Mouse (Mus musculus) left cerebral cortex, adult 18-20 months (tissue): Measurements from ENCODE around the gene Ubap2l. TPM values are rescaled to one million over a fixed set of nuclear protein-coding genes. Genes with fewer than 3 reads are reported as not detected.

Experiments
- DNase-seq, 2 experiments: peaks; one replicate each; pipeline ENCODE4 v3.0.0; 2021 to 2022; ENCODE audit warnings: low spot score in 2 of 2, mixed read lengths in 1 of 2
- total RNA-seq, 2 experiments: library from RNA; stranded (reverse); gene quantifications; 2 replicates each; pipeline ENCODE4 v1.2.3; 2021

The Ubap2l gene
- total RNA-seq, 2 experiments from 2014 or later = 163 to 176 TPM

GRCm38 (mm10) chr3:90069688-90070087 is 17.3 kb upstream of the Ubap2l start:
- DNase-seq = no peak

GRCm38 (mm10) chr3:90067851-90068250 is 15.4 kb upstream of the Ubap2l start:
- no peak for DNase-seq

DNA sequence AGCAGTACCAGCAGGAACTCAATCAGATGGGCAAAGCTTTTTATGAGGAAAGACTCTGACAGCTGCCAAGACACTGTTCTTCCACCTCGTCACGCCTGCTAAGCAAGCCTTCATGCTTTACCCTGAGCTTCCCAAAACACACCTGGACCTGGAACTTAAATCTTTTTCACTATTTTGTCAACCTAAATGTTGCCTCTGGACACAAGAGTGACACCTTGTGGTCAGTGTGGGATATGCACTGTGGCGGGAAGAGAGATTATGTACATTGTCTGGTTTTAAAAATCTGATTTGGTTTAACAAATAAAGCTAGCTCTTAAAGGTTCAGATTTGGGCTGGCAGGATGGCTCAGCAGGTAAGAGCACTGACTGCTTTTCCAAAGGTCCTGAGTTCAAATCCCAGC is 13.1 kb upstream of the Ubap2l start:
- DNase-seq = peak; percentile 42 to 62

GRCm38 (mm10) chr3:90064383-90064782 is 12.0 kb upstream of the Ubap2l start:
- no peak for DNase-seq

DNA sequence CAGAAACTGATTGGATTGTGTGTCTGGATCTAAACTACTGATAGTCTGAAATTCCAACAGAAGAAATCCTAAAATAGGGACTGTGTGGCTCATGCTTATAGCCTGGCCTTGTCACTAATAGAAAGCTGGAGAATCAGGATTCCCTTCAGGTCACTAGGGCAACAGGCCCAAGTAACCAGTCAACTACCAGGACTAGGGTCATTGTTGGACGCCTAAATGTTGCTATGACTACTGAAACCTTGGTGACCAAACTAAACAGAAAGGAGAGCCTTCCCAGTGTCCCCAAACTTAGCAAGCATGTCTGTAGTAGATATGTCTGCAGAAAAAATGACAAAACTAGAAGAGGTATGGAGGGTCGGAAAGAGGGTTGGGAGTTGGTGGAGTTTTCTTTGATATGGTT is 10.1 kb upstream of the Ubap2l start:
- DNase-seq = no peak

DNA sequence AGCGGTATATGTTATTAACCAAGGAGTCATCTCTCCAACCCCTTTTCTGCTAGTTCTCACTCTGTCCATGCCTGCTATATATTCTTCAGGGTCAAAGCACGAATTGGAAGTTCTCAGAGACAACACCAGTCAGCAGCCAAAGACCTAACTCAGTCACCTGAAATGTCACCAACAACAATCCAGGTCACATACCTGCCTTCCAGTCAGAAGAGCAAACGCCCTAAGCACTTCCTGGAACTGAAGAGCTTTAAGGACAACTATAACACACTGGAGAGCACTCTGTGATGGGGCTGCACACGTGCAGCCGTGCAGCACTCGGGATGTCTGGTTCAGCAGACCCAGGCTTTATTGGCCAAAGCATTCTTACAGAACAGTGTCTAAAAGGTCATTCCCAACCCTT is 9.1 kb upstream of the Ubap2l start:
- DNase-seq = no peak

DNA sequence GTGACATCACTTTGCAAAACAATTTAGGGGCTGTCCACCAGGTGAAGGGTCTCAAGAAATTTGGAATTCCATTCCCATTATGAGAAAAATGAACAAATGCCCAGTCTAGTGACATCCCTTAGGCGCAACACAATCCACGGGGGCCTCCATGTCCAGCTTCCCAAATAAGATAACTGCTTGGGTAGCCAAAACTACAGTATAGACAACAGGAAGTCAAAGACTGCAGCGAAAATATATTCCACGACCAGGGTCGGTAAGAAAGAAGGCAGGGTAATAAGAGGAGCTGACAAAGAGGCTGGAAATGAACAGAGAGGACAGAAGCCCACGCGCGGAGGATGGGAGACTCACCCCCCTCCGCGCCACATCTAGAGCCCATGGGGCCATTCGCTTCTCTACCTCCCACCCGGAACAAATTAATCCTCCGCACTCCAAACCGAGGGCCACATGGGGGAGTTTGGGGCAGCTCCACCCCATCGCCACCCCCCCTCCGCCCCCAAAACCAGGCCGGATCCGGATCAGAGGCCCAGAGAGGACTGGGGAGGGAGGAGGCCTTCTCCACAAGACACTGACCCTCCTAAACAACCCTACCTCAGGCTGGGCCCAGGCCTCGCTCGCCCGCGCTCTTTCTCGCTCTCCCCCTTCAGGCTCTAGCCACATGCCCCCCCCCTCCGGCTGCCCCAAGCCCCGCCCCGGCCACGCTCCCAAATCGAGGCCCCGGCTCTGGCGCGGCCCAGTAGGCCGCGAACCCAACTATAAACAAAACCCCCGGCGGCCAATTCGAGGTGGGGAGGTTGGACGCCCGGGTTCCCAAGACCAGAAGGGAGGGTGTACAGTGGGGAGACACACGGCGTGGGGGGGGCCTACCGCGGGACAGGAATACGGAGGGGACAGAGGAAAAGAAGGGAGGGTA is 732 bp downstream of the Ubap2l start, which contains the start of gene 4933434E20Rik:
4933434E20Rik (plus strand) TSS at position 196 of the 910 bp plus-strand sequence.
- DNase-seq = peak; percentile 39 to 54

DNA sequence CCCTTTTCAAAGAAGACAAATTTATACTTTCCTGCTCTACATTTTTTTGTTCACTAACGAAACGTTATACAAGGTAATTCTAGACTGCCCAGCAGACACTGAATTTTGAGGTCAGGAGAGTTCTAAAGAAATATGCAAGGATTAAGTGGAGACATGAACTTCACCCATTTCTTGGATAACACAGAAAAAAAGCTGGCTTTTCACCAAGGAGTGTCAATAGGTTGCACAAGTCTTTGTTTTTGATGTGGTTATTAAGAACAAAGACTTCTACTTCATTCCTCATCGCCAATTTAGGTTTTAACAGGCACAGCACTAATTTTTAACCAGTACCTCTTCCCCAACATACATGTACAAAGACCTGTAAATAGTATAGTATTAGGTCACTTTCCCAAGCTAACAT is 2.7 kb downstream of the Ubap2l start:
- DNase-seq = no peak

DNA sequence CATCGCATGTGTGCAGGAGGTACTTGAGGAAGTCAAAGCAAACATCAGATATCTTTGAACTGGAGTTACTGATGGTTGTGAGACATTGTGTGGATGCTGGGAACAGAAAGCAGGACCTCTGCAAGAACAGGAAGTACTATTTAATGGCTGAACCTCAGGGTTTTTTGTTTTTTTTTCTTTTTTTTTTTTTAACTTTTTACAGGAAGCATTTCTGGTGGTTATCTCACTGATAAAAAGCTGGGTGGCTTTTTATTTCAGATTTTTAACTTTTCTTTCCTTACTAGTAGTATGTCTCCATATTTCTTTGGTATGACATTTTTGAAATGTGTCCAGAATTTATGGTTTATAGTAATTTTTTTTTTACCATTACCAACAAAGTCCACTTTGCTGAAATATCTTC is 16.2 kb downstream of the Ubap2l start:
- DNase-seq = no peak

- no peak for DNase-seq
Observed at GRCm38 (mm10) chr3:90034653-90035052, 17.8 kb downstream of the Ubap2l start.

DNA sequence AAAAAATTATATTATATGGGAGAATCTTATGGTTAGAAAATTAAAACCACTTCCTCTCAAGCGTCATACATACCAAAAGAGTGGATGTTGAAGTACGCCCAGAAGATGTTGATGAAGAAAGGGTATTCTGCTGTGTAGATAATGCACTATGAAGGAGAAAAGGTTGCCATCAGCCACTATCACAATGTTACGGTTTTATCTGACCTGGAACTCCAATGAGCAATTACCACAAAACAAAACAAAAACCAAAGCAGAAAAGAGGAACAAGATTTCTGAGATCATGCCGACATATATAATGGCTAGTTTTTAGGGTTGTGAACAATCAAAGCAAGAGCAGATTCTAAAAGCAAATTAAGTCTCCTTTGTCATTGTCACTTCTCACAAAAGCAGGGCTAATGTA is 35.8 kb downstream of the Ubap2l start:
- DNase-seq = no peak

DNA sequence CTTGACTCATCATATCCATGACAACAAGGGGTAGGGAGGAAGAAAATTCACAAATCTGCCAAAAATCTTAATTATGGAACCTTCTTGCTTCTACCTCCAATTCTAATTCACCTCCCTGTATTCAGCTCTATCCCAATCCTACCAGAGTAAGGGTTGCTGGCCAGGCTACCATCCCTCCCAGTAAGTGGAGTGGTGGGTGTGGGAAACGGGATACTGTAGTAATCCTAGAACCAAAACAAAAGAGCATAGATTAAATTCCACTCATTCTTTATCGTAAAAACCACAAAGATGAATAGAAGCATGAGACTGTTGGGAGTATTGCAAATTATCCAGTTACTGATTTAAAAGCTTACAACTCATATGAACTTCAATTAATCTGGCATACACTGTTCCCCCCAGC is 42.1 kb downstream of the Ubap2l start:
- DNase-seq = no peak

GRCm38 (mm10) chr3:90004091-90004796 is 48.2 kb downstream of the Ubap2l start:
- DNase-seq = no peak

DNA sequence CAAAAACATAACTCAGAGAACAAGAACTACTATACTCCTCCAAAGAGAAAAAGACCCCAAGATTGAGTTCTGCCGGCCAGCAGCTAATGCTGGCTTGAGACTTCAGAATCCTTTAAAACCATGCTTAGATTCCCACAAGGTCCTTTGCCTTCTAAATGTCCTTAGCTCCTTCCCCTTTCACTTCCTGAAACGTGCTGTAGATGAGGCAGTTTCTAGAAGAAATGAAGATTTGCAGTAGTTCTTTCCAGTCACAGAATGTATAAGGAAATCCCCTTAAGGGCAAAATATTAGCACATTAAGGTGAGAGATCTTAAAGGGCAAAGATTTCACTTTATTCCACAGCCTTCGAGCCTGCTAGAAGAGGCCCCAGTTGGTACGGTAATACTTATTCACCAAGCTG is 52.6 kb downstream of the Ubap2l start:
- DNase-seq = no peak

DNA sequence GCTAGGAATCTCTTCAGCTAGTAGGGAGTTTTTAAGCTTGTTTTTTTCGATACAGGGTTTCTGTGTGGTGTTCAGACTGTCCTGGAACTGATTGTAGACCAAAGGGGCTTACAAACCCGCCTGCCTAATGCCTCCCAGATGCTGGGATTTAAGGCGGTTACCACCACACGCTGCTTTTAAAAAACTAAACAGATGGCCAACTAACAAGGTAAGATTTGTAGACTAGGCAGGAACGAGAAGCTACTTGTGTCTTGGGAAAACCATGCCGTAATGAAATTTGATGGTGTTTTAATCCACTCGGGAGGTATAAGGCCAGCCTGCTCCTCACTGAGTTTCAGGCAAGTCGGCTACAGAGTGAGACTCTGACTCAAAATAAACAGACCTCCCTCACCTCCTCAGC is 53.3 kb downstream of the Ubap2l start:
- no peak for DNase-seq

GRCm38 (mm10) chr3:89998612-89999054 is 53.8 kb downstream of the Ubap2l start, which contains the start of gene Hax1:
Gene Hax1 (minus strand): TSS chr3:89998780.
- peak; percentile 94 to 96 for DNase-seq

DNA sequence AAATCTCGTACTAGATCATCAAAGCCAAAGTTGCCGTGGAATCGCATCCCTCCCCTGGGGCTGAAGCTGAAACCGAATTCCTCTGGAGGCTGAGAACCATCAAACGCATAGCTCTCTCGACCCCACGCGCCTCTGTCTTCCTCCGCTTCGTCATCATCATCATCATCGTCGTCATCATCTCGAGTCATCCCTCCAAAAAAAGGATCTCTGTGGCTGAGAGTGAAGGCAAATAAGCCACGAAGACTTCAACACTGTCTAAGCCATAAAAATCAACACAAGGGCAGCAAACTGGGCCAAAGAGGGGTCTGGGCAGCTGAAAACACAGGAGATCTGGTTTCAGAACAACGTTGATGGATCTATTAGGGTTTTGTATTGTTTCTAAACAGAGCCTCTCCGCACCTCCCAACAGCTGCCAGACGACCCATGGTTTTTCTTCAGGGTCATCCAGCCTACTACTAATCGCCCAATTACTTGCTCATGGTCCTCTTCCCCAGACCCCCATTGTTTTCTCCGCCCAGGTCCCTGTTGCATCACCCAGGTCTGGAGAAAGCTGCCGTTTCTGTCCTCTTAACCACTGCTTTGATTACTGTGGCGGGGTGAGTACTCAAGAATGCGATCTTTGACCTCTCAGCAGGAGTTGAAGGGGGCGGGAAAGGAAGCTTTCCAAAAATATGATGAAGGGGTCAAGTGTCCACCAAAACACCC is 54.5 kb downstream of the Ubap2l start:
- DNase-seq = peak; percentile 27 to 41

DNA sequence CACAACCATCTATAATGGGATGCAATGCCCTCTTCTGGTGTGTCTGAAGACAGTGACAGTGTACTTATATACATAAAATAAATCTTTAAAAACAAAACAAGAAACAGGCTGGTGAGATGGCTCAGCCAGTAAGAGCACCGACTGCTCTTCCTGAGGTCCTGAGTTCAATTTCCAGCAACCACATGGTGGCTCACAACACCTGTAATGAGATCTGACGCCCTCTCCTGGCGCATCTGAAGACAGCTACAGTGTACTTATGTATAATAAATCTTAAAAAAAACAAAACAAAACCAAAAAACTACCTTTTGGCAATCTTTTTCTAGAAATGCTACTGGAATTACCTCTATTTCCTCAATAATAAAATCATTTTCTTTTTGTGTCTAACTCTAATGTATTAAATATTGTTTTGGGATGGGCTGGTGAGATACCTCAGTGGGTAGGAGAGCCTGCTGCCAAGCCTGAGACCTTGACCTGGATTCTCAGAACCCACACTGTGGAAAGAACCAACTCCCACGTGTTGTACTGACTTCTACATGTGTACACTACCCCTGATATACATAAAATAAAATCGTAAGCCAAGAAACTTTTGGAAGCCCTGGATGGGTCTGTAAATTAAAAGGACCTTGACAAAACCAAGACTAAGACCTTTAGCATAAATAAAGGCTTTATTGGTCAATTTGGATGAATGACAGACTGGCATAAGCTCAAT is 57.5 kb downstream of the Ubap2l start:
- no peak for DNase-seq

DNA sequence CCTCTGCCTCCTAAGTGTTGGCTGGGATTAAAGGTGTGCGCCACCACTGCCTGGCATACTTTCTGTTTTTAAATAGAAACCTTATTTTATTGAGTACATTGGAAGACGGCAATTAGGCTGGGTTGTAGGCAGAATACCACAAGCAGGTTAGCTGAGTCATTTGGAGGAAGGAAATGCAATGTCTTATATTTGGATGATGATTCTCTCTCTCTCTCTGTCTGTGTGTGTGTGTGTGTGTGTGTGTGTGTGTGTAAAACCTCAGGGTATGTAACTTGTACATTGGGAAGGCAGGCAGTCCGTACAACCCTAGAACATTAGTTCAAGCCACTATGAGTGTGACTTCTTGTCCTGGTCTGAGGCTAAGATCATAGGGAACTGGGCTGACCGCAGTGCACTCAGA is 64.6 kb downstream of the Ubap2l start:
- no peak for DNase-seq

DNA sequence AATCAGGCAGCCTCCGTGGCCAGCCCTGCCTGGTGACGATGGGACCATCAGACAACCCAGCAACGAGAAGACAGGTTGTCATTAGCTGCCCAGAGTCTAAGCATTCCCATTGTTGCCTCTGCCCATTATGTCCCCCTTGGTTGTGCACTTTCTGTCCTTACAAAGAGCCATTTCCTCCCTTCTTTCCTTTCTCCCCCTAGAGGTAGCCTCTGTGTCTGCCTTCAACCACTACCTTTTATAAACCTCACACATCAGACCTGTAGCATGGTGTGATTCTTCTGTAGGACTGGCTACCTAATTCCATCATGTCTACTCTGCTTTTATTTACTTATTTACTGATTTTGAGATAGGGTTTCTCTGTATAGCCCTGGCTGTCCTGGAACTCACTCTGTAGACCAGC is 65.2 kb downstream of the Ubap2l start:
- no peak for DNase-seq

- DNase-seq = no peak
Observed at GRCm38 (mm10) chr3:89982426-89982825, 70.0 kb downstream of the Ubap2l start.
